Mouse (Mus musculus) kidney, postnatal 14 days (tissue): ENCODE results near the gene Cd200r1.
A peak's percentile ranks its signal among the peaks of the same experiment; 100 is the strongest.

Source experiments
- DNase-seq: peaks from one replicate; pipeline ENCODE4 v3.0.0; 2022; ENCODE audit warnings: mixed read lengths

The Cd200r1 gene

GRCm38 (mm10) chr16:44765555-44766319 lies at the start of gene Cd200r1:
Gene Cd200r1 (plus strand): TSS chr16:44765736.
- no peak for DNase-seq

- peak; percentile 64 for DNase-seq
Observed at GRCm38 (mm10) chr16:44716305-44717140, 49.0 kb upstream of the Cd200r1 start.

- DNase-seq = no peak
Observed at GRCm38 (mm10) chr16:44717141-44717634, 48.3 kb upstream of the Cd200r1 start.

- no peak for DNase-seq
Observed at GRCm38 (mm10) chr16:44717838-44718237, 47.7 kb upstream of the Cd200r1 start.

GRCm38 (mm10) chr16:44719349-44719748 lies 46.2 kb upstream of the Cd200r1 start:
- peak; percentile 54 for DNase-seq

- DNase-seq = no peak
Observed at GRCm38 (mm10) chr16:44720518-44720917, 45.0 kb upstream of the Cd200r1 start.

GRCm38 (mm10) chr16:44722666-44723065 lies 42.9 kb upstream of the Cd200r1 start:
- DNase-seq = peak; percentile 58

GRCm38 (mm10) chr16:44724083-44724787 lies 41.3 kb upstream of the Cd200r1 start, which contains the start of gene Nepro:
Gene Nepro (plus strand): TSS chr16:44724301.
- DNase-seq = peak; percentile 96

- no peak for DNase-seq
Observed at GRCm38 (mm10) chr16:44724847-44725246, 40.7 kb upstream of the Cd200r1 start.

GRCm38 (mm10) chr16:44725286-44726223 lies 40.0 kb upstream of the Cd200r1 start:
- DNase-seq = peak; percentile 86

- DNase-seq = no peak
Observed at GRCm38 (mm10) chr16:44727525-44727924, 38.0 kb upstream of the Cd200r1 start.

GRCm38 (mm10) chr16:44734059-44734458 lies 31.5 kb upstream of the Cd200r1 start:
- no peak for DNase-seq

- DNase-seq = no peak
Observed at GRCm38 (mm10) chr16:44735676-44736075, 29.9 kb upstream of the Cd200r1 start.

GRCm38 (mm10) chr16:44736118-44736517 lies 29.4 kb upstream of the Cd200r1 start:
- DNase-seq = no peak

GRCm38 (mm10) chr16:44742753-44743152 lies 22.8 kb upstream of the Cd200r1 start:
- DNase-seq = no peak

- no peak for DNase-seq
Observed at GRCm38 (mm10) chr16:44745471-44745865, 20.1 kb upstream of the Cd200r1 start.

GRCm38 (mm10) chr16:44745866-44746562 lies 19.5 kb upstream of the Cd200r1 start, which contains the start of gene Gtpbp8:
Gene Gtpbp8 (minus strand): TSS chr16:44746363.
- DNase-seq = peak; percentile 89

GRCm38 (mm10) chr16:44748007-44748406 lies 17.5 kb upstream of the Cd200r1 start:
- no peak for DNase-seq

- no peak for DNase-seq
Observed at GRCm38 (mm10) chr16:44757700-44758099, 7.8 kb upstream of the Cd200r1 start.

GRCm38 (mm10) chr16:44761811-44762210 lies 3.7 kb upstream of the Cd200r1 start:
- DNase-seq = no peak

GRCm38 (mm10) chr16:44766320-44766892 lies 870 bp downstream of the Cd200r1 start:
- DNase-seq = no peak
